Mouse (Mus musculus) MN1 (cell line): ENCODE data around the gene Bloc1s3.

ENCODE experiments used
- DNase-seq: peaks from one replicate; pipeline ENCODE4 v3.0.0-alpha.2; 2016; ENCODE audit warnings: low spot score

Gene Bloc1s3

DNA sequence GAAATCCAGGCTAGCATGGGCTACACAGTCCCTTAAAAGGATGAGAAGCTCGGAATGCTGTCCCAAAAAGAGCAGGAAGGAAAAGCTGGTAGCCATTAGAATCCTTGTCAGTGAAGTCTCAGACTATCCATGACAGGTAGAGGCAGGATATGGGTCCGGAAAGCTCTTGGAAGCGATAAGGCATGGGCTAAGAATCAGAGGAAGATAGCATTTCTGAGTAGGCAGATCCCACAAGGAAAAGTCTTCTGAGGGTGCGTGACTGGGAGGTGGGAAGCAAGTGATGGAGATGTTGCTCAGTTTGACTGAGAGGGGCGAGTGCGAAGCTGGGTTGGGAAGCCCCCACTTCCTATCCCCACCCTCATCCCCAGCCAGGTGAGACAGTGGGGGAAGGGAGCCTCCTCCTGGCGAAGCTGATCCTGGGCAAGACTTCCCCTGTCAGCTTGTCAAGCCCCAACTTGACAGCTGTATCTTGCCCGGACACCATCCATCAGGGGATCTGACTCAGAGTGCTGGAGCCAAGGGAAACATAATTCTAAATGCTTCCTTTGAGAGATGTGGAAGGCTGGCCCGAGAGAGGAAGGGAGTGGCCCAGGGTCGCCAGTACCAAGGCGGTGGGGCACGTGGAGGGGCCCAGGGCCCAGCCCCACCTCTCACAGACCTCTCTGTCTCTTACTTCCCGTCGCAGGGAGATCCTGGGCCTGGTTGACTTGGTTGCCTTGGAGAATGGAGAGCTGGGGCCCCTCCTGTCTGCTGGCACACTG, 30.4 kb downstream of the Bloc1s3 start:
- DNase-seq: no peak

DNA sequence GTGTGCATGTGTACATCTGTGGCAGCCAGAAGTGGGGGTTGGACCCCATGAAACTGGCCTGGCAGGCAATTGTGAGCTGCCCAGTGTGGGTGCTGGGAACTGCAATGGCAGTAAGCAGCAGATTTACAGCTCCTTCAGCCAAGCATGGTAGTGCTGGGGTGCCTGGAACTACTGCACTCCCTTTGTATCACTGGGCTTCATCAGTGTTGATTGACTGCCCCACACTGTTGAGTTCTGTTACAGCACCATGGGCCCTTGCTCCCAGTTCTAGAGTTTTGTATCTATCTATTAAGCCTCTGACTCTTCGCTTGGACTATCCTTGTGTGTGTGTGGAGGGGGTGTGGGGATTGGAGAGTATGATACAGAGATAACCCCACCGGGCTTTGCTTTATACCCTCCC, 31.1 kb downstream of the Bloc1s3 start:
- DNase-seq: no peak

DNA sequence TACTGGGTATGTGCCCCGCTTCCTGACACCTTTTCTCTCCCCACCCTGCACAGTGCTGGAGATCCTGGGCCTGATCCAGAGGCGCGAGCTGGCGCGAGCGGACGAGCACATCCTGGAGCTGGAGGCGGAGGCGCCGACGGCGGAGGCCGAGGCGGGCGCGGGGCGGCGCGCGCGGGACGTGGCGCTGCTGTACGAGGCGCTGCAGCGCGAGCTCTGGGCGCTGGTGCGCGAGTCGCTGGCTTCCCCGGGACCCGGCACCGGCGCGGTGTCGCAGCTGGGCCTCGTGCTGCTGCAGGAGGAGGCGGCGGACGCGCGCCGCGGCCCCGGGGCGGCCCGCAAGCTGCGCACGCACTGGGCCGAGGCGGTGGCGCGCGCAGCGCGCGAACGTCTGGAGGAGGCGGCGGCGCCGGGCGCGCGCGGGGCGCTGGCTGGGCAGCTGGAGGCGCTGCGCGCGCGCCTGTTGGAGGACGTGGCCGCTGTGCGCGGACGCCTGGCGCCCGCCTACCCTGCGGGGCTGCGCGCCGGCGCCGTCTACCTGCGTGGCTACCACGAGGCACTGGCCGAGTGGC, 34.2 kb downstream of the Bloc1s3 start:
- no peak for DNase-seq

GRCm38 (mm10) chr7:19472403-19472802, 35.8 kb downstream of the Bloc1s3 start:
- no peak for DNase-seq

GRCm38 (mm10) chr7:19470308-19470707, 37.9 kb downstream of the Bloc1s3 start:
- no peak for DNase-seq

DNA sequence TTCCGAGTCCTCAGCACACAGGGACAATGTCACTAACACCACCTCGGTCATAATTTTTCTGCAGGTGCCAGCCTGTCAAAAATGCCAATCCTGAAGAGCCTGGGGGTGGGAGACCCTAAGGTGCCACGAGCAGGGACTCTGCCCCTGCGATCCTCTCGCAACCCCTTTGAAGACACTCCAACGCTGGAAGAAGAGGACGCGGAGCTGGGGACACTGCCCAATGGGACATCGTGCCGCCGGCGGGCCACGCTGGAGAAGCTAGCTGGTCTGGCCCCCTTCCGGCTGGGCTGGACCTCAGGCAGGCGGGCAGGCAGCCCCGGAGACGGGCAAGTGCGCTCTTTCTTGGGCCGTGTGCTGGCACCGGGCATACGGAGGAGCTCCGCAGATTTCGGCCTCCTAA, 38.8 kb downstream of the Bloc1s3 start:
- DNase-seq: no peak

DNA sequence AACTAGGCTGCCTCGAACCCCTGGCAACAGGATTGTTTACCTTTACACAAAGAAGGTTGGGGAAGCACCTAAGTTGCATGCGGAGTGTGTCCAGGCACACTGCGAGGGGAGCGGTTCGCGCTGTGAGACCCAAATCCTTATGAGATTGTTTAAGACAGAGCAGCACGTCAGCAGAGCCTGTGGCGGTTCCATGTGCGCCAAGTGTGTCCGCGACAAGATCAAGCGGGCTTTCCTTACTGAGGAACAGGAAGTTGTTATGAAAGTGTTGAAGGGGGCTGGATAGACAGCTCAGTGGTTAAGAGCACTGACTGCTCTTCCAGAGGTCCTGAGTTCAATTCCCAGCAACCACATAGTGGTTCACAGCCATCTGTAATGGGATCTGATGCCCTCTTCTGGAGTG, 39.9 kb downstream of the Bloc1s3 start:
- no peak for DNase-seq

DNA sequence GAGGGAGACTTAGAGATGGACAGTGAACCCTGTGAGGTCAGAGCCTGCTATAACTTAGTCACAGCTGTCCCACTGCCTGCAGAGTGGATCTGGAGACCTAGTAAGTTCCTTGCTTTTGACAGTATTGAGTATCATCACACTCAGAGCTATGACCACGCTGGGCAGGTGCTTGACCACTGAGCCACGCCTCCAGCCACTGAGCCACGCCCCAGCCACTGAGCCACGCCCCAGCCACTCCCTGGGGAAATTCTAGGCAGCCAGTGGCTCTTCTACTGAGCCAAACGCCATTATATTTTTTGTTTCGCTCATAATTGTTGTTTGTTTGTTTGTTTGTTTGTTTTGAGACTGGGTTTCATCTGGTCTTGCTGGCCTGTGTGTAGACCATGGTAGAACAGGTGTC, 40.5 kb downstream of the Bloc1s3 start:
- DNase-seq: no peak

DNA sequence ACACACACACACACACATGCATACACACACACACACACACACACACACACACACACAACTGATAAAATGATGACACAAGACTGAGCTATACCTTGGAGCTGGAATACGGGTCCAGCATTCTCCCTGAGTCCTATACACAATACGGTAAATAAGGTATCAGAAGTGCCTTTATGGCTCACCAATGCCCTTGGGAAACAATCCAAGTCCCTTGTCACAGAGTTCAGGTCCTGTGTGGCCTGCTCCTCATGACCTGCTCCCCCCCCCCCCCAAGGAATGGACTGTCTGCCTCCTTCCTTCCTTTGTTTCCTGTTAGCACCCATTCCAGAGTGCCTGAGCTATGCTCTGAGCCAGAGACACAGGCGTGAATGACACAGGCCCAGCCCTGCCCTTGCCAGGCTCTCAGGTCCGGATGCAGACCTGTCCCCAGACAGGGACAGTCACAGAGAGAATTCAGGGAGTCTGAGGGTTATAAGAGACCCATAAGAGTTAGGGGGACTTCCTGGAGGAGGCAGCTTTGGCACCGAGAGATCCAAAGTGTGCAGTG, 41.5 kb downstream of the Bloc1s3 start:
- DNase-seq: no peak

DNA sequence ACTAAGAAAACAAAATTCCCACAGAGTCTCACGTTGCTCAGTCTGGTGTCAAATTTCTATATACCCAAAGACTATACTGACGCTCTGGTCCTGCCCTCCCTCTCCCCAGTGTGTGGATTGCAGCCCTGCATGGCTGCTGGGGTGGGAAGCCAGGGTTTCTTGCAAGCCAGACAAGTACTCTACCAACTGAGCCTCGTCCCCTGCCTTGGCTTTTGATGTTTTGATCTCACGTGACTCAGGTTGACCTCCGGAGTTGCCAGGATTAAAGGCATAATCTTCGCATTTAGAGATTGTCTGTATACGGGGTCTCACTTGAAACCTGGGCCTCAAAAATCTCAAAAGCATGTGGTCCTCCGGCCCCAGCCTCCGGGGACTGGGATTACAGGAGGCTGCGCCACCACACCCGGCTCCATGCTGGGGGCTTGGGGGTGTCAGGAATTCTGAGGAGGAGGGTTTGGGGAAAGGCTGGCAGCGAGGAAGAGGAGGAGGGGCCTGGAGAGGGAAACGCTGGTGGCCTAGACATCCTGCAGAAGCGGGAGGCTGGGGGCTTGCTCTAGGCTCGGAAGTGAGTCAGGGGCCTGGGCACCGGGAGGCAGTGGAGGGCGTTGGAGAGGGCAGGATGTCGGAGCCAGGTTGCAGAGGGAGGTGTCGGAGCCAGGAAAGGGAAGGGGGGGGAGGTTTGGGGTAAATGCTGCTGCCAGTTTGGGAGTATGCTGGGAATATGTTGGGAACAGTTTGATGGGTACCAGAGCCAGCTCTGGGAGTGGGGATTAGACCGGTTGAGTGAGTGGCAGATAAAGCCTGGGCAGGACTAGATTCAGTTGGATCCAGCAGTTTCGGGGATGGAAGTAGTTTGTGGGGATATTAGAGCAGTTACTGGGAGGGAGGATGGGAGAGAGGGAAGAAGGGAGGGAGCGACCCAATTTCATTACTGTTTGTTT, 43.5 kb downstream of the Bloc1s3 start:
- no peak for DNase-seq

DNA sequence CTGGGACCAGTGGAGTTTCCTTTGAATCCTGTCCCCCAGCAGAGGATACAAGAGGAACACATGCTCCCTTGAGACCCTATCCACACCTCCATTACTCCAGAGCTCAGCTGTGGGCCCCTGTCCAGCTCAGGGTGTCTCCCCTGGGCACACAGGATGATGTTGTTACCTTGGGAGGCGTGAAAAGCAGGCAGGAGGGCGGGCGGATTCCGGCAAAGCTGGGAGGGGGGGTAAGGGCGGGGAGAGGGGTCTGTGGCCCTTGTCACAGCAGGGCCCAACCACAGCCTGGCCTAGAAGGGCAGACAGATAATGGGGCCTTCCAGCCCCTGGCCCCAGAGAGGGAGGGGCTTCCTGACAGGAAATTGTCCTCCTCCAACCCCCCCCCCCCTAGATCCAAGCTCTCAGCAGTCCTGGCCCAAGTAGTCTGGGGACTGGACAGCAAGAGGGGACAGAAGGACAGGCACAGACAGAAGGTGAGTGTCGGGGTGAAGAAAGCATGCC, 45.2 kb downstream of the Bloc1s3 start, which contains the start of gene Exoc3l2:
Gene Exoc3l2 (plus strand): TSS at position 448 of the 498 bp plus-strand sequence.
- no peak for DNase-seq

GRCm38 (mm10) chr7:19462443-19462842, 45.7 kb downstream of the Bloc1s3 start:
- DNase-seq: no peak

DNA sequence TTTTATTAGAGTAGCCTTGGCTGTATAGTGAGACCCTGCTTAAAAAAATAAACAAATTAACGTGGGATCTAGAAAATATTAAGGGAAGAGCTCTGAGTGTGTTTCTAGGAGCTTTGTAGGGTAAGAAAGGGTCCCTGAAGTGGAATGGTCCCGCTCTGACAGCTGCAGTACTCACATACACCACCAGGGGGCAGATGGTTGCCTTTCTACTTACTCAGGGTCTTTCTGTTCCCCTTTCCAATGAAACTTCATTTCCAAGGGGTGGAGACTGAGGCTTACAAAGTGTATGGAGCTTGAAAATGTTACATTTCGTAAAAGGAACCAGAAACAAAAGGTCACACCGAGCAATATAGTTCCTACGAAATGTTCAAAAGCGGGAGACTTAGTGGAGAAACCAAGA, 46.7 kb downstream of the Bloc1s3 start:
- DNase-seq: no peak

DNA sequence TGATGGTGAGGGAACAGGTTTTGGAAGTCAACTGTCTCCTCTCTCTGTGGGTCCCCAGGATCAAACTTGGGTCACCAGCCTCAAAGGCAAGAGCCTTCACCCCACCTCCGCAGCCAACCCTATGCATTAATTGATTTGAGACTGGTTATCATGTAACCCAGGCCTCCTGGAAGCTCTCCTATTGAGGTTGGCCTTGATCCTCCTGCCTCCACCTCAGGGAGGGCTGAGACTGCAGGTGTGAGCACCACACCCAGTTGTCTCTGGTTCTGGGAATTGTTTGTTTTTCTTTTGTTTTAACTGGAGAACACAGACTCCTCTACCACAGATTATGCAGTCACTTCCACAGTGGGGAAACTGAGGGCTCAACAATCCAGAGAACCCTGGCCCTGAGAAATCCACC, 47.7 kb downstream of the Bloc1s3 start:
- DNase-seq: no peak

GRCm38 (mm10) chr7:19459144-19459870, 48.9 kb downstream of the Bloc1s3 start:
- DNase-seq: no peak

DNA sequence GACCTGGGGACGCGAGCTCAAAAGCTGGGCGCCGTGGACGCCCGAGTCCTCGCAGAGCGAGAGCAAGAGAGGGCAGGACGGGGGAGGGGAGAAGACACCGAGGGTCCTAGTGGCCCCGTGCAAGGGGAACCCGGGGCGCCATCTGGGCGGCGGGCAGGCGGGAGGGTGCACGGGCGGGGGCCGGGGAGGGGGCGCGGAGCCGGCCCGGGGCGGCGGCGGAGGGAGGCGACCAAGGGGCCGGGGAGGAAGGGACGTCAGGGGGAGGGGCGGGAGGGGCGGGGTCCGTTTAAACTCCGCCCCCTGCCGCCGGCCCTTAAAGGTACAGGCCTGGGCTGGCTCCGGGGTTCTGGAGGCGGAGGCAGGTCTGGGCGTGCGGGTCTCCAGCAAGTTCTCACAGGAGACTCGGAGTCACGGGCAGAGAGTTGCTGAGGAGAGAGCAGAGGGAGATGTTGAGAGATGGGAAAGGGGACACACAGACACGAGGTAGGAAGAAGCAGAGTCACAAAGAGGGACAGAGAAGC, 49.5 kb downstream of the Bloc1s3 start, which contains the start of gene Mark4:
Gene Mark4 (minus strand): TSS at position 231 of the 521 bp plus-strand sequence.
- no peak for DNase-seq

- DNase-seq: no peak
Observed at GRCm38 (mm10) chr7:19458072-19458486, 50.1 kb downstream of the Bloc1s3 start.

DNA sequence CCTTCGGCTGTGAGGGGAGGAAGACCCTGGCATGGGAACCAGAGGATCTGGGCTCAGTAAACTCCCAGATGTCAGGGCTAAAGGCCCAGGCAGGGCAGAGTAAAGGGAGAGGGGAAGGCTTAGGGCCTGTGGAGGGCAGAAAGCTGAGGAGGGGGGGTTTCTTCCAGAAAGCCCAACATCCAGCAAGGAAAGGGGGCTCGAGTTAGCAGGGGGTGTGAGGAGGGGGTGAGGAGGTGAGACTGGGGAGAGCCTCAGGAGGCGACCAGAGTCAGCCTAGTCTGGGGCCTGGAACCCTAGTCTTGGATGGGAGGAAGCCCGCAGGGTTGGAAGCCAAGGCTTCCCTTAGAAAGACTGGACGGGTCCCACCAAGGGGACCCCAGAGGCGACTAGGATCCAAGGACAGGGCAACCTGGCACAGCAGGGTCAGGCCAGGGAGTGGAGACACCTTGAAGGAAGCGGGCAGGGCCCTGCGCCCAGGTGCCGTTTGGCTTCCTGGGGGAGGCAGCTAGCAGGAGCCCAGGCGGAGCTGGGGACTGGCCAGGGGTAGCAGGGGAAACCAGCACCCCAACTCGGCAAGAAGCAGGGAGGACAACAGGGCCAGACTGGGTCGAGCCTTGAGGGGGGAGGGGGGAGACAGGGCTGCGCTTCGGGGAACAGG, 50.6 kb downstream of the Bloc1s3 start:
- DNase-seq: no peak

DNA sequence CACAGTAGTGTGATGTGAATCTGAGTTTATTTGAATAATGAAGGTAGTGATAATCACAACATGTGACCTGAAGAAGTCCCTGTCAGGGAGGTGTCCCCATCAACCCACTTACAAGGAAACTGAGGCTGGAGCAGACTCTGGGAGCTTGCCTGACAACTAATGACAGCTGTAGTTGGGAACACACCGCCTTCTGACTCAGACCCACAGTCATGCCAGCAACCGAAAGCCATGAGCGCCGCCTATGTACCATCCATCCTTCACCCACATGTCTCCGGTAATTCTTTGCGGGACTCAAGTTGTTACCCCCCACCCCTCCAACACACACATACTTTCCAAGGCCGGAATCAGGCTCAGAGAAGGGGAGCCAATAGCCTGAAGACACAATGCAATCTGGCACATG, 51.5 kb downstream of the Bloc1s3 start:
- no peak for DNase-seq

DNA sequence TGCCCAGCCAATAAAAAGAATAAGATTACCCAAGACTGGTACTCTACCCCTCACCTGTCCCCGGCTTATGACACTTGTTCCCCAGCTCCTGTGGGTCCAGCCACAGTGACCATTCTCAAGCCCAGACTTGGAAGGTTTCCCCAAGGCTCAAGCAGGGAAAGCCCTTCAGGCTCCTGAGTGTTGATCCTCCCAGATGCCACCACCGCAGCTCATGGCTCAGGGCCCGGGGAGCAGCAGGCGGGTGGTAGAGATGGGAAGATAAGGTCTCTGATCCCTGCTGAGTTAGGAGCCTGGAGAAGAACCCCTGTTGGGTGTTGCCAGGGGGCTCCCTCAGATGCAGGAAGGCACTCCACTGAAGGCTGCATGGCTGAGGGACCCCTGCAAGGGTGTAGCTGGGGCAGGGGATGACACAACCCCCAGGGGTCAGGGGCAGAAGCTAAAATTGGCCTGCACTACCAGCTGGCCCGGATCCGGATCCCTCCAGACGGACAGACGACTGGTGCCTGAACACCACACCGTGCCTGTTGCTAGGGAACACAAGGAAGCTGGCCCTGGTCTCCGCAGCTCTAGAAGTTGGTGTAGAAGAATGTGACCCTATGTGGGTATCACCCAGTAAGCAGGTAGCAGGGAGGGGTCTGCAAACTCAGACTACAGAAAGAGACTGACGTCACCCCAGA, 52.2 kb downstream of the Bloc1s3 start:
- DNase-seq: no peak
